Mouse (Mus musculus) regulatory T cell (primary cell): ENCODE measurements around the gene Palm2.

Source experiments
- in situ Hi-C: fragments of 300-600 bp; cut with MboI, MseI; formaldehyde crosslinking; loops from one replicate; pipeline ENCODE4 v1.15.1; 2025; ENCODE audit warnings: high pct_unique_total_duplicates

The Palm2 gene

GRCm38 (mm10) chr4:57513241-57513933, 79.3 kb downstream of the Palm2 start:
- in situ Hi-C loops, result no loop called here

GRCm38 (mm10) chr4:57514003-57514937, 80.2 kb downstream of the Palm2 start:
- in situ Hi-C loops, result no loop called here

GRCm38 (mm10) chr4:57515356-57515755, 81.3 kb downstream of the Palm2 start:
- in situ Hi-C loops, result no loop called here

- in situ Hi-C loops, result no loop called here
Measured at GRCm38 (mm10) chr4:57523456-57523855, 89.4 kb downstream of the Palm2 start.

GRCm38 (mm10) chr4:57524461-57524860, 90.4 kb downstream of the Palm2 start:
- in situ Hi-C loops, result no loop called here

GRCm38 (mm10) chr4:57525221-57526011, 91.4 kb downstream of the Palm2 start:
- in situ Hi-C loops, result no loop called here

GRCm38 (mm10) chr4:57528296-57528695, 94.2 kb downstream of the Palm2 start:
- in situ Hi-C loops, result no loop called here

- in situ Hi-C loops, result loop anchor here (5.0 kb wide), 1 partner anchor 49 kb away; no protein-coding TSS in a partner anchor
Measured at GRCm38 (mm10) chr4:57533686-57534085, 99.6 kb downstream of the Palm2 start.

- in situ Hi-C loops, result loop anchor here (5.0 kb wide), 1 partner anchor 48 kb away; no protein-coding TSS in a partner anchor
Measured at GRCm38 (mm10) chr4:57534232-57534631, 100.2 kb downstream of the Palm2 start.

GRCm38 (mm10) chr4:57535087-57535486, 101.0 kb downstream of the Palm2 start:
- in situ Hi-C loops, result no loop called here

- in situ Hi-C loops, result no loop called here
Measured at GRCm38 (mm10) chr4:57538029-57538688, 104.1 kb downstream of the Palm2 start.

- in situ Hi-C loops, result no loop called here
Measured at GRCm38 (mm10) chr4:57543692-57544256, 109.7 kb downstream of the Palm2 start.

GRCm38 (mm10) chr4:57547785-57548184, 113.7 kb downstream of the Palm2 start:
- in situ Hi-C loops, result no loop called here

- in situ Hi-C loops, result no loop called here
Measured at GRCm38 (mm10) chr4:57550216-57550615, 116.2 kb downstream of the Palm2 start.

GRCm38 (mm10) chr4:57557102-57557501, 123.1 kb downstream of the Palm2 start:
- in situ Hi-C loops, result no loop called here

GRCm38 (mm10) chr4:57559438-57559837, 125.4 kb downstream of the Palm2 start:
- in situ Hi-C loops, result no loop called here

- in situ Hi-C loops, result no loop called here
Measured at GRCm38 (mm10) chr4:57560010-57560409, 126.0 kb downstream of the Palm2 start.

GRCm38 (mm10) chr4:57561055-57561454, 127.0 kb downstream of the Palm2 start:
- in situ Hi-C loops, result no loop called here

- in situ Hi-C loops, result no loop called here
Measured at GRCm38 (mm10) chr4:57565283-57565682, 131.2 kb downstream of the Palm2 start.

GRCm38 (mm10) chr4:57565811-57566210, 131.8 kb downstream of the Palm2 start:
- in situ Hi-C loops, result no loop called here

- in situ Hi-C loops, result no loop called here
Measured at GRCm38 (mm10) chr4:57567666-57568206, 133.7 kb downstream of the Palm2 start, which contains the start of gene Pakap. TSS of gene Pakap (plus strand) at chr4:57568179.
